Mouse (Mus musculus): Measurements from ENCODE around the gene Grap2.

Gene Grap2

GRCm38 (mm10) chr15:80682343-80682742 is 109.9 kb downstream of the Grap2 start:
- DNase-seq (ENCODE audit: low spot score in 2 of 2): no peak

- DNase-seq (ENCODE audit: low spot score in 2 of 2): peak; percentile 63 to 73
Observed at GRCm38 (mm10) chr15:80683151-80683550, 110.8 kb downstream of the Grap2 start.

GRCm38 (mm10) chr15:80683990-80684389 is 111.6 kb downstream of the Grap2 start:
- no peak for DNase-seq (ENCODE audit: low spot score in 2 of 2)

- DNase-seq (ENCODE audit: low spot score in 2 of 2): no peak
Observed at GRCm38 (mm10) chr15:80684786-80685602, 112.6 kb downstream of the Grap2 start.

- DNase-seq (ENCODE audit: low spot score in 2 of 2): no peak
Observed at GRCm38 (mm10) chr15:80685603-80685895, 113.2 kb downstream of the Grap2 start.

- no peak for DNase-seq (ENCODE audit: low spot score in 2 of 2)
Observed at GRCm38 (mm10) chr15:80688536-80688935, 116.1 kb downstream of the Grap2 start.

- DNase-seq (ENCODE audit: low spot score in 2 of 2): no peak
Observed at GRCm38 (mm10) chr15:80693492-80693891, 121.1 kb downstream of the Grap2 start.

- no peak for DNase-seq (ENCODE audit: low spot score in 2 of 2)
Observed at GRCm38 (mm10) chr15:80694125-80694910, 121.9 kb downstream of the Grap2 start.

- DNase-seq (ENCODE audit: low spot score in 2 of 2): no peak
Observed at GRCm38 (mm10) chr15:80697564-80697963, 125.2 kb downstream of the Grap2 start.

GRCm38 (mm10) chr15:80701481-80702257 is 129.3 kb downstream of the Grap2 start:
- DNase-seq (ENCODE audit: low spot score in 2 of 2): no peak
